Mouse (Mus musculus) C2C12 (cell line): ENCODE data around the gene Cacng6. TPM values are rescaled to one million over a fixed set of nuclear protein-coding genes. Genes with fewer than 3 reads are reported as not detected.

Experiments
- H3K27me3 ChIP-seq: one replicate; pipeline ENCODE4 v1.6.1; 2011; ENCODE audit not compliant: control insufficient read depth, insufficient read depth, insufficient read length
- H3K36me3 ChIP-seq: one replicate; pipeline ENCODE4 v1.6.1; 2011; ENCODE audit not compliant: control insufficient read depth, insufficient read depth
- H3K4me3 ChIP-seq: one replicate; pipeline ENCODE4 v1.5.1; 2011; ENCODE audit warnings: mild to moderate bottlenecking, control low read depth; ENCODE audit not compliant: poor library complexity, insufficient read depth, severe bottlenecking
- H3K79me2 ChIP-seq: one replicate; pipeline ENCODE4 v1.6.1; 2011; ENCODE audit not compliant: control insufficient read depth, insufficient read depth
- H3K79me3 ChIP-seq: one replicate; pipeline ENCODE4 v1.6.1; 2011; ENCODE audit warnings: low read depth, control low read depth
- H3ac ChIP-seq: one replicate; pipeline ENCODE3; 2011; ENCODE audit warnings: low read depth; ENCODE audit not compliant: control insufficient read depth, insufficient read length
- CEBPB ChIP-seq: IDR thresholded peaks from one replicate; pipeline ENCODE4 v1.6.1; 2011; ENCODE audit warnings: low read depth, mild to moderate bottlenecking, control low read depth, moderate library complexity
- CTCF ChIP-seq: IDR thresholded peaks from one replicate; pipeline ENCODE4 v1.5.1; 2011; ENCODE audit not compliant: control insufficient read depth, insufficient read depth, insufficient read length
- FOSL1 ChIP-seq: IDR thresholded peaks from one replicate; pipeline ENCODE4 v1.8.0; 2011; ENCODE audit warnings: mild to moderate bottlenecking, low read length; ENCODE audit not compliant: poor library complexity, insufficient read depth, severe bottlenecking
- MAX ChIP-seq: IDR thresholded peaks from one replicate; pipeline ENCODE4 v1.6.1; 2011; ENCODE audit warnings: mild to moderate bottlenecking, control low read depth
- MYOD1 ChIP-seq: IDR thresholded peaks from one replicate; pipeline ENCODE4 v1.6.1; 2011; ENCODE audit warnings: low read depth; ENCODE audit not compliant: control insufficient read depth, insufficient read length
- MYOG ChIP-seq: IDR thresholded peaks from one replicate; pipeline ENCODE4 v1.6.1; 2011; ENCODE audit not compliant: control insufficient read depth, insufficient read length; ENCODE audit errors: extremely low read depth
- USF1 ChIP-seq: IDR thresholded peaks from one replicate; pipeline ENCODE4 v1.6.1; 2011; ENCODE audit warnings: low read depth, mild to moderate bottlenecking, control low read depth, moderate library complexity
- polyA plus RNA-seq: library from polyadenylated mRNA; unstranded; fragments of >200 nt; fragmentation: generic; extraction: Trizol; gene quantifications from one replicate; pipeline ENCODE4 v1.2.1, GENCODE M21; 2012; ENCODE audit warnings: missing spikeins

Cacng6 gene
- polyA plus RNA-seq, 1 experiment = 0.27 TPM

DNA sequence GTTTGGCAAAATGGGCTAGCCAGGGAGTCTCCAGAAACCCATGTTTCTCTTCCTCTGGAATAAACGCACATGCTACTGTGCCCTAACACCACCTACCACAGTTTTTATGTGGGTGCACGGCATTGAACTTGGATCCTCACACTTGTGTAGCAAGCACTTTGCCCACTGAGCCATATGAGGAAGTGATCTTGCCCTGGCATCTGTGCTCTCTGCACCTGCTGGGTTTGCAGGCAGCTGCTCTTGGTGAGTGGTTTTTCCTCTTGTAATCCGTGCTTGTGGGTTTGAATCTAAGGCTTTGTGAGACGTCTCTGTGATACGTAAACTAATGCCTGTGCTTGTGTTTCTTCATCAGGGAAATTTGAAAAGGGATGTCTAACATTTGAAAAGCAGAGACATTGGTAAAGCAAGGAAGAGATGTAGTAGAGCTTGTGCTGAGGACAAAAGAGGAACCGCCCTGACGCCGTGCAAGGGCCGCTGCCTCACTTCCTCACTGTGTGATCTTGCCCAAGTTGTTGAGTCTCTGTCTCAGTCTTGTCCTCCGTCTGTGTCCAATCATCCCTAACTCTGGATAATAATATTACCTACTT lies 18.6 kb downstream of the Cacng6 start:
- Histone ChIP-seq H3K79me3 (no peaks in the 10 kb centered on the region), H3K4me3 (no peak overlapping the region), H3ac (no peak overlapping the region), H3K36me3 (no peaks in the 10 kb centered on the region), H3K79me2 (no peaks in the 10 kb centered on the region), H3K27me3 (no peaks in the 10 kb centered on the region)
- no peak for TF ChIP-seq CTCF
- TF ChIP-seq MYOD1 = no peak
- TF ChIP-seq FOSL1 = no peak
- no peak for TF ChIP-seq USF1
- TF ChIP-seq MYOG = no peak
- TF ChIP-seq MAX = no peak
- no peak for TF ChIP-seq CEBPB

DNA sequence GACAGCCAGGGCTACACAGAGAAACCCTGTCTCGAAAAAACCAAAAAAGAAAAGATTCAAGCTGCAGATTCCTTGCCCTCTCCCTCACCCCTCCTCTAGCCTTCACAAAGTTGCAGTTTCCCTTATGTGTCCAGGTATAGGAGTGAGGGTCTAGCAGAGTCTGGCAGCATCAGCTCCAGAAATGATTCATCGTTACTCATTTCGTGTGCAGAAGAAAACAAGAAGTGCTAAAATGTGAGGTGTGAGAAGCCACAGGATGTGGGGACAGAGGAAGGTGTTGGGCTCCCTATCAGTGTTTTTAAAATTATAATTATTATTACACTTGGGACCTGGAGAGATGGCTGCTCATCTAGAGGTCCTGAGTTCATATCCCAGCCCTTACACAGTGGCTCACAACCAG lies 20.7 kb downstream of the Cacng6 start:
- Histone ChIP-seq H3K36me3 (no peaks in the 10 kb centered on the region), H3K27me3 (no peaks in the 10 kb centered on the region), H3K4me3 (no peak overlapping the region), H3K79me3 (no peaks in the 10 kb centered on the region), H3K79me2 (no peaks in the 10 kb centered on the region), H3ac (no peak overlapping the region)
- TF ChIP-seq MYOG (no peak), CEBPB (no peak), FOSL1 (no peak), USF1 (no peak), MYOD1 (no peak), CTCF (no peak), MAX (no peak)

DNA sequence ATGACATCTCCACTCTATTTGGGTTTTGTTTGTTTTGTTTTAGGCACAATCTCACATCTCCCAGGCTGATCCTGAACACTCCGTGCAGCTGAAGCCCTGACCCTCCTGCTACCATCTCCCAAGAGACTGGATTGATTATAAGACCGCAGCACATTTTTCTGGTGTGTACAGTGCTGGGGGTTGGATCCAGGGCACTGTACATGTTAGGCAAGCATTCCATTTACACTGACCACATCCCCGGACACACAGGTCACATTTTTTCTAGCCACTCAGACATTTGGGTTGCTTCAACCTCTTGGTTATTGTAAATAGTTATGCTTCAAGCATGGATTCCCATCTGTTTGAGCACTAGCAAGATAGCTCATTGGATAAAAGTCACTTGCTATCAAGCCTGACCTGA lies 22.6 kb downstream of the Cacng6 start:
- TF ChIP-seq CEBPB = peak; percentile 72
- TF ChIP-seq MAX = peak; percentile 33
- no peak for TF ChIP-seq MYOG
- no peak for TF ChIP-seq FOSL1
- Histone ChIP-seq H3ac (no peak overlapping the region), H3K36me3 (no peaks in the 10 kb centered on the region), H3K4me3 (no peak overlapping the region), H3K79me2 (no peaks in the 10 kb centered on the region), H3K79me3 (no peaks in the 10 kb centered on the region), H3K27me3 (no peaks in the 10 kb centered on the region)

DNA sequence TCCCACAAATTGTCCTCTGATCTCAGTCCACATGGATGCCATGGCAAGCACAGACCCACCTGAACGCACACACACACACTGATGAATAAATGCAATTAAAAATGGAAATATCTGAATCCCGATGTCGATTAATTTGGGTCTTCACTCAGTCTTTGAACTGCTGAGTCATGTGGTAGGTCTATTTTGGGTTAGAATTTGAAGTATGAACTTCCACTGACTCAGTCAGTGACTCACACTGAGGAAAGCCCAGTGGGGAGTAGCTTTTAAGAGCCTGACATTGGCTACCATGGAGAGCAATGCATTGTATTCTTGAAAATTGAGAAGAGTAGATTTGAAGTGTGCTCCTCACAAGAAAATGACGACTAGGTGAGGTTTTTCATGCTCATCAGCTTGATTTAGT lies 23.0 kb downstream of the Cacng6 start:
- H3K36me3 ChIP-seq = no peaks in the 10 kb centered on the region
- no peak overlapping the region for H3K4me3 ChIP-seq
- no peak for TF ChIP-seq MYOG
- TF ChIP-seq FOSL1 = peak; percentile 83
- no peak overlapping the region for H3ac ChIP-seq
- no peaks in the 10 kb centered on the region for H3K27me3 ChIP-seq
- no peaks in the 10 kb centered on the region for H3K79me2 ChIP-seq
- H3K79me3 ChIP-seq = no peaks in the 10 kb centered on the region

DNA sequence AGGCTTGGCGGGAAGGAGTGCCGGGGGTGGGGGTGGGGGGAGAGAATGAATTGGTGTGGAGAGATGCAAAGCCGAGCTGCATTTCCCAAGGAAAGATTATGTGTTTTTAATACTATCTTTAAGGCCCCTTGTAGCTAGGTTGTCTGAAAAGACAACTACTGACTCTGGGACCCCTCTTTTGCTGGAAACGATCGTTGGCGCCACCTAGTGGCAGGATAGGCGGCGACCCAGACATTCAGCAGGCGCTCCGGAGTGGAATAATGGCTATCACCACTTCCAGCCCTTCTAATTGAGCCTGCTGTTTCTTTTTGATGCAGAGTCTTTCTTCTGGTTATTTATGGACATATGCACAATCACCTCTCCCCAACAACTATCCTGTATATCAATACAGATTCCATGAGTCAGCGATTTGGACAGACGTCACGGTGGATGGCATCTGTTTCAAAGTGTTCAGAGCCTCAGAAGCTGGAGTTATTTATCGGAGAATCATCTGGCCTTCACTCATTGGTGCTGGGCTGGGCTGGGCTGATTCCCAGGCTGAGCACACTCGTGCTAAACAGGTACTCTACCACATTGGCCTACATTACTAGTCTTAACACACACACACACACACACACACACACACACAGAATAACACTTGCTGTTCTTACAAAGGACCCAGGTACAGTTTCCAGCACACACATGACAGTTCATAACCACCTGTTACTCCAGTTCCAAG lies 24.9 kb downstream of the Cacng6 start:
- Histone ChIP-seq H3K27me3 (no peaks in the 10 kb centered on the region), H3K36me3 (no peaks in the 10 kb centered on the region), H3K79me3 (no peaks in the 10 kb centered on the region), H3K79me2 (no peaks in the 10 kb centered on the region), H3K4me3 (no peak overlapping the region), H3ac (no peak overlapping the region)
- TF ChIP-seq CEBPB (no peak), CTCF (peak; percentile 76)

DNA sequence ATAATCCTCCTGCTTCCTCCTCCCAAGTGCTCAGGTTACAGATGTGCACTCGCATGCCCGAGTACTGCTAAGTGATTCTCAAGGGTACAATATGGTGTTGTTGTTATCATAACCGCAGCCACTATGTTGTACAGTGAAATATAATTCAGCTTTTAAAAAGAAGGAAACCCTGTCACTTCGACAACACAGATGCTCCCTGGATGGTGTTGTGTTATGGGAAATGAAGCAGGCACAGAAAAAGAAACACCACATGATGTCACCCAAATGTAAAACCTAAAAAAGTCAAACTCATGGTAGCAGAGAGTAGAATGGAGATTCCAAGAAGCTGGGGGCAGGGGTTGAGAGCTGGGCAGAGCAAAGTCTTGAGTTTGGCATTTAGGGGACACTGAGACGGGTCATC lies 26.7 kb downstream of the Cacng6 start:
- Histone ChIP-seq H3K36me3 (no peaks in the 10 kb centered on the region), H3K4me3 (no peak overlapping the region), H3ac (no peak overlapping the region), H3K27me3 (no peaks in the 10 kb centered on the region), H3K79me3 (no peaks in the 10 kb centered on the region), H3K79me2 (no peaks in the 10 kb centered on the region)
- TF ChIP-seq MAX (no peak), USF1 (no peak), FOSL1 (no peak), MYOD1 (no peak), MYOG (no peak), CTCF (no peak), CEBPB (no peak)
